ENCODE assay signal across 8 mouse cellular contexts in genomic region chr19:34746201-34746600, GRCm38 (mm10). TPM values are rescaled to one million over a fixed set of nuclear protein-coding genes. Genes with fewer than 3 reads are reported as not detected.
A peak's percentile ranks its signal among the peaks of the same experiment; 100 is the strongest.
DNase-seq lines count a peak whose midpoint lies in the region; ATAC-seq and TF ChIP-seq lines count a peak whose summit lies in the region.

No protein-coding gene starts in this region.

- no peak for TF ChIP-seq CTCF in heart, postnatal 0 days (IDR thresholded peaks at IDR 0.05; ENCODE audit: low read depth)

- H3K4me3 ChIP-seq in lung, embryonic 16.5 days (ENCODE audit: low read length): peak overlapping the region; percentile 74
- peak overlapping the region; percentile 71 for H3K4me3 ChIP-seq in heart, postnatal 0 days (ENCODE audit: low read depth, low read length)
- H3K4me3 ChIP-seq in limb, embryonic 14.5 days (replicated peaks; ENCODE audit: low read length): peak overlapping the region; percentile 54
- H3K4me3 ChIP-seq in stomach, embryonic 14.5 days (ENCODE audit: low read depth, low read length): peak overlapping the region; percentile 68; the same call in 1 of the 2 replicates

- no peak for DNase-seq in lung, postnatal 4 days
- DNase-seq in heart, postnatal 0 days (ENCODE audit: low spot score): no peak
- DNase-seq in limb, embryonic 14.5 days (ENCODE audit: low spot score): no peak
- no peak for DNase-seq in natural killer cell, adult 2 months (ENCODE audit: low spot score in 2 of 2)
- DNase-seq in cerebellum, postnatal 4 days (ENCODE audit: low spot score in 2 of 2): no peak
- no peak for DNase-seq in frontal cortex, postnatal 10 days (ENCODE audit: low spot score in 2 of 2)

- peak overlapping the region; percentile 95 for H3K4me2 ChIP-seq in lung, embryonic 16.5 days (ENCODE audit: low read depth, low read length)
- peak overlapping the region; percentile 94 for H3K4me2 ChIP-seq in heart, postnatal 0 days (ENCODE audit: low read depth, low read length)
- peak overlapping the region; percentile 98 for H3K4me2 ChIP-seq in limb, embryonic 14.5 days (replicated peaks; ENCODE audit: low read depth, low read length, severe bottlenecking)
- peak overlapping the region; percentile 95 for H3K4me2 ChIP-seq in stomach, embryonic 14.5 days (replicated peaks; ENCODE audit: low read depth, low read length)

- peak overlapping the region; percentile 98 for H3K27ac ChIP-seq in lung, embryonic 16.5 days (ENCODE audit: low read length)
- H3K27ac ChIP-seq in heart, postnatal 0 days (ENCODE audit: low read depth): peak overlapping the region; percentile 67
- no peak overlapping the region for H3K27ac ChIP-seq in limb, embryonic 14.5 days (replicated peaks; ENCODE audit: low read depth, low read length)
- no peak overlapping the region for H3K27ac ChIP-seq in stomach, embryonic 14.5 days (ENCODE audit: low read length)

- H3K4me1 ChIP-seq in lung, embryonic 16.5 days (replicated peaks; ENCODE audit: control insufficient read depth, insufficient read depth, low read length): 0 out of 2 replicates have a peak, but pooled peaks cover under 1% of the 10 kb centered on the region
- peaks cover 5% of the 10 kb centered on the region; the same call in 1 of the 2 replicates for H3K4me1 ChIP-seq in heart, postnatal 0 days (ENCODE audit: control insufficient read depth, insufficient read depth)
- 0 out of 2 replicates have a peak, but pooled peaks cover 5% of the 10 kb centered on the region for H3K4me1 ChIP-seq in limb, embryonic 14.5 days (ENCODE audit: control insufficient read depth, insufficient read depth, low read length)
- H3K4me1 ChIP-seq in stomach, embryonic 14.5 days (ENCODE audit: control insufficient read depth, insufficient read depth, low read length): no peaks in the 10 kb centered on the region

- peaks cover 6% of the 10 kb centered on the region; the same call in 1 of the 2 replicates for H3K27me3 ChIP-seq in lung, embryonic 16.5 days (ENCODE audit: control insufficient read depth, insufficient read depth, low read depth, low read length)
- H3K27me3 ChIP-seq in heart, postnatal 0 days (ENCODE audit: control insufficient read depth, insufficient read depth, low read length): 0 out of 2 replicates have a peak, but pooled peaks cover 2% of the 10 kb centered on the region
- peaks cover 9% of the 10 kb centered on the region; the same call in 1 of the 2 replicates for H3K27me3 ChIP-seq in limb, embryonic 14.5 days (ENCODE audit: control insufficient read depth, insufficient read depth, low read length)
- no peaks in the 10 kb centered on the region for H3K27me3 ChIP-seq in stomach, embryonic 14.5 days (ENCODE audit: control insufficient read depth, insufficient read depth, low read length)

- H3K9ac ChIP-seq in lung, embryonic 16.5 days (ENCODE audit: low read length): peak overlapping the region; percentile 86
- peak overlapping the region; percentile 66; the same call in 1 of the 2 replicates for H3K9ac ChIP-seq in heart, postnatal 0 days (replicated peaks; ENCODE audit: low read depth, low read length)
- no peak overlapping the region for H3K9ac ChIP-seq in limb, embryonic 14.5 days (ENCODE audit: low read depth, low read length, severe bottlenecking)
- no peak overlapping the region for H3K9ac ChIP-seq in stomach, embryonic 14.5 days (replicated peaks; ENCODE audit: low read depth, low read length)

- 3% methylated on average over 9 of the region's 9 CpGs for WGBS in lung, embryonic 16.5 days
- 11% methylated on average over 9 of the region's 9 CpGs for WGBS in heart, postnatal 0 days
- WGBS in limb, embryonic 14.5 days: 2% methylated on average over 9 of the region's 9 CpGs
- WGBS in stomach, embryonic 14.5 days: 18% methylated on average over 9 of the region's 9 CpGs

- ATAC-seq in lung, embryonic 16.5 days (ENCODE audit: low read depth): peak; percentile 34
- 0 out of 2 replicates have a peak, but pooled peaks have one; percentile 17 for ATAC-seq in heart, postnatal 0 days (ENCODE audit: insufficient read depth, low read depth)
- ATAC-seq in limb, embryonic 14.5 days (ENCODE audit: low FRiP score, low read depth): peak; percentile 34; the same call in 1 of the 2 replicates
- no peak for ATAC-seq in stomach, embryonic 14.5 days (ENCODE audit: insufficient number of reproducible peaks, insufficient read depth, low FRiP score, low read depth)

- no peaks in the 10 kb centered on the region for H3K9me3 ChIP-seq in lung, embryonic 16.5 days (ENCODE audit: control insufficient read depth, low read length)
- no peaks in the 10 kb centered on the region for H3K9me3 ChIP-seq in heart, postnatal 0 days (replicated peaks; ENCODE audit: control insufficient read depth, low read length)
- H3K9me3 ChIP-seq in limb, embryonic 14.5 days (ENCODE audit: control insufficient read depth, low read length): no peaks in the 10 kb centered on the region
- H3K9me3 ChIP-seq in stomach, embryonic 14.5 days (ENCODE audit: control insufficient read depth, low read depth, low read length): no peaks in the 10 kb centered on the region

- H3K36me3 ChIP-seq in lung, embryonic 16.5 days (ENCODE audit: control insufficient read depth, insufficient read depth, low read length): no peaks in the 10 kb centered on the region
- no peaks in the 10 kb centered on the region for H3K36me3 ChIP-seq in heart, postnatal 0 days (replicated peaks; ENCODE audit: control insufficient read depth, insufficient read depth, low read length)
- H3K36me3 ChIP-seq in limb, embryonic 14.5 days (ENCODE audit: control insufficient read depth, insufficient read depth, low read length): no peaks in the 10 kb centered on the region
- H3K36me3 ChIP-seq in stomach, embryonic 14.5 days (ENCODE audit: control insufficient read depth, insufficient read depth, low read length): no peaks in the 10 kb centered on the region

- no peak for TF ChIP-seq POLR2A in limb, embryonic 14.5 days (IDR thresholded peaks at IDR 0.05; ENCODE audit: borderline replicate concordance, extremely low read depth, insufficient read depth, insufficient read length)

- no peak for TF ChIP-seq EP300 in heart, postnatal 0 days (IDR thresholded peaks at IDR 0.05; ENCODE audit: low read depth)

RNA-seq across cellular contexts. Expression of gene Slc16a12, which starts 0.9 kb away (rescaled TPM):
- 15.7 and 16.0 TPM in 2 replicates for polyA plus RNA-seq in lung, embryonic 16.5 days (2015; fragmentation: Nextera tagmentation; extraction: Ambion mirVana)
- total RNA-seq in heart, postnatal 0 days (2014; rRNA removed; ENCODE audit: low replicate concordance): 10.3 and 10.4 TPM in 2 replicates
- 6.3 and 7.2 TPM in 2 replicates for polyA plus RNA-seq in heart, postnatal 0 days (2015; fragmentation: Nextera tagmentation; extraction: Ambion mirVana)
- polyA plus RNA-seq in limb, embryonic 14.5 days (2012; rRNA removed): 0.45 and 0.73 TPM in 2 replicates
- 0.66 and 1.3 TPM in 2 replicates for polyA plus RNA-seq in limb, embryonic 14.5 days (2014; fragmentation: Nextera tagmentation; extraction: Ambion mirVana)
- polyA plus RNA-seq in stomach, embryonic 14.5 days (2014; fragmentation: Nextera tagmentation; extraction: Ambion mirVana): 2.7 and 4.1 TPM in 2 replicates

Comparison
In these comparisons a context has a peak if more than half of its experiments do, and no peak if none do; other contexts are left out.
1. H3K27ac ChIP-seq: peak in lung, embryonic 16.5 days (single experiment) and heart, postnatal 0 days (single experiment); none in limb, embryonic 14.5 days (single experiment) and stomach, embryonic 14.5 days (single experiment).
2. H3K9ac ChIP-seq: peak in lung, embryonic 16.5 days (single experiment) and heart, postnatal 0 days (single experiment); none in limb, embryonic 14.5 days (single experiment) and stomach, embryonic 14.5 days (single experiment).
3. Peak in every context shown above with its lines, with median percentiles within 50 percentile points of each other: H3K4me2 ChIP-seq and H3K4me3 ChIP-seq.